Mouse (Mus musculus): ENCODE data around the gene Lingo2. TPM values are rescaled to one million over a fixed set of nuclear protein-coding genes. Genes with fewer than 3 reads are reported as not detected.

The Lingo2 gene
- polyA plus RNA-seq, 1 experiment from 2014 or later, result 44.5 TPM

DNA sequence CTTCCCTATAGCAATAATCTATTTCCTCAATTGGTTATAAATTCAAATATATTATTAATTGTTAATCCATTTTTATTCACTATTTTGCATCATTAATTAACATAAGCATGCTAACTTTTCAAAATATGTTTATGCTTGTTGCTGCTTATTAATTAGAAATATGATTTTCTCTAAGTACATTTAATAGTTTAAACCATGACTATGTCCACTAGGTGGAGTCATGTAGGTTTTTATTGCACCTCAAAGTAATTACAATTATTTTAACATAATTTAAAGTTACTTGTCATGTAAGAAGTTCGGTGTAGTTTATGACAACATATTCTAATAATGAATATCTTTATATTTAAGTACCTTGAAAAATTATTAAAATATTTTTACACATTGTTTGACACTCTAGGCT, 461.3 kb downstream of the Lingo2 start:
- no peak for ATAC-seq (ENCODE audit: low read depth)
- WGBS, result 79% methylated on average over 1 of the region's 1 CpGs
- H3K4me1 ChIP-seq (replicated peaks), result no peaks in the 10 kb centered on the region
- H3K9me3 ChIP-seq, result no peaks in the 10 kb centered on the region
- no peak overlapping the region for H3K4me3 ChIP-seq
- no peaks in the 10 kb centered on the region for H3K36me3 ChIP-seq
- no peak overlapping the region for H3K27ac ChIP-seq (replicated peaks)
- no peaks in the 10 kb centered on the region for H3K27me3 ChIP-seq
- H3K4me2 ChIP-seq, result no peak overlapping the region
- H3K9ac ChIP-seq, result no peak overlapping the region

DNA sequence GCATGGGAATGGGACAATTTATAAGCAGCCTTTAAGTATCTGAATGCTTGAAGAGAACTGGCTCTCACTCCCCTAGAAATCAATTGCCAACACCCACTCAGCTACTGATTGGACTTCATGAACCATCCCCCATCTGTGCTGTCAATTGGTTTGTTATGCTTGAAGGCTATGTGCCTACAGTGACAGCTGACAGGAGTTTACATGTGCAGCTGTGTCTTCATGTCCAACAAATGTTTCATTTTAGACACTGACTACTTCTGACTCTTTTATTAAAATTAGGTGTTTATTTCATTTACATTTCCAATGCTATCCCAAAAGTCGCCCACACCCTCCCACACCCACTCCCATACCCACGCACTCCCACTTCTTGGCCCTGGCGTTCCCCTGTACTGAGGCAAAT, 516.3 kb downstream of the Lingo2 start:
- WGBS, result 93% methylated on average over 3 of the region's 3 CpGs
- no peak overlapping the region for H3K9ac ChIP-seq
- no peaks in the 10 kb centered on the region for H3K36me3 ChIP-seq
- H3K4me2 ChIP-seq, result no peak overlapping the region
- ATAC-seq (ENCODE audit: low read depth), result no peak
- no peaks in the 10 kb centered on the region for H3K27me3 ChIP-seq
- no peak overlapping the region for H3K27ac ChIP-seq (replicated peaks)
- H3K4me3 ChIP-seq, result no peak overlapping the region
- no peaks in the 10 kb centered on the region for H3K9me3 ChIP-seq
- H3K4me1 ChIP-seq (replicated peaks), result no peaks in the 10 kb centered on the region

DNA sequence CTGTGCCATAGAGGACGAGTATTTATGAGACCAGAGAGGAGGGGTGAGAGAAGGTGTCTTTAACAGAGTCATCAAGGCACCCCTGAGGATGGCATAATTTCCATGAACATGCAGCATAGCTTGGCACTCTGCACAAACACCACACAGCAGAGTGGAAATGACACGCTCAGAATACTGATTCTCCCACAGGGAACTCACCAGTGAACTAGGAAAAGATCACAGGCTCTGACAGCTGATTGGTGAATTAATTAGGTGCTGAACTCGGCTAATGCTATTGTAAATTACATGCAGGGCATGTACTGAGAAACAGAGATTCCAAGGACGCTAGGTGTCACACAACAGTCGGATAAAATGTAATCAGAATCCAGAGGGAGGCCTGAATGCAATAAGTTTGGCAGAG, 525.4 kb downstream of the Lingo2 start:
- H3K27ac ChIP-seq (replicated peaks), result no peak overlapping the region
- no peaks in the 10 kb centered on the region for H3K36me3 ChIP-seq
- no peaks in the 10 kb centered on the region for H3K27me3 ChIP-seq
- no peak overlapping the region for H3K9ac ChIP-seq
- no peaks in the 10 kb centered on the region for H3K9me3 ChIP-seq
- 32% methylated on average over 5 of the region's 5 CpGs for WGBS
- H3K4me2 ChIP-seq, result no peak overlapping the region
- ATAC-seq (ENCODE audit: low read depth), result peak; percentile 83; the same call in 1 of the 2 replicates
- no peaks in the 10 kb centered on the region; the same call in 1 of the 2 replicates for H3K4me1 ChIP-seq (replicated peaks)
- H3K4me3 ChIP-seq, result no peak overlapping the region

DNA sequence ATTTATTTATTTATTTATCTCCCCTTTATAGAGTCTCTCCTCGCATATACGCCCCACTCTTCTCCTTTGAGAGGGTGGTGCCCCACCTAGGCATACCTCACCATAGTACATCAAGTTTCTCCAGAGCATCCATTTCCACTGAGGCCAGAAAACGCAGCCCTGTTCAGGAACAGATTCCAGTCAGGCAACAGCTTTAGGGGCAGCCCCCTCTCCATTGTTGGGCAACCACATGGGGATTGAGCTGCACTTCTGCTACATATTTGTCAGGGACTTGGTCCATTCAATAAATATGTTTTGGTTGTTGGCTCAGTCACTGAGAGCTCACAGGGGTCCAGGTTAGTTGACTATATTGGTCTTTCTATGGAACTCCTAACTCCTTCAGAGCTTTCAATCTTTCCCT, 544.2 kb downstream of the Lingo2 start:
- Histone ChIP-seq H3K36me3 (no peaks in the 10 kb centered on the region), H3K27me3 (no peaks in the 10 kb centered on the region), H3K9ac (no peak overlapping the region), H3K9me3 (no peaks in the 10 kb centered on the region), H3K27ac (replicated peaks) (no peak overlapping the region), H3K4me2 (no peak overlapping the region), H3K4me1 (replicated peaks) (no peaks in the 10 kb centered on the region), H3K4me3 (no peak overlapping the region)
- WGBS, result 90% methylated on average over 3 of the region's 3 CpGs
- ATAC-seq (ENCODE audit: low read depth), result no peak

DNA sequence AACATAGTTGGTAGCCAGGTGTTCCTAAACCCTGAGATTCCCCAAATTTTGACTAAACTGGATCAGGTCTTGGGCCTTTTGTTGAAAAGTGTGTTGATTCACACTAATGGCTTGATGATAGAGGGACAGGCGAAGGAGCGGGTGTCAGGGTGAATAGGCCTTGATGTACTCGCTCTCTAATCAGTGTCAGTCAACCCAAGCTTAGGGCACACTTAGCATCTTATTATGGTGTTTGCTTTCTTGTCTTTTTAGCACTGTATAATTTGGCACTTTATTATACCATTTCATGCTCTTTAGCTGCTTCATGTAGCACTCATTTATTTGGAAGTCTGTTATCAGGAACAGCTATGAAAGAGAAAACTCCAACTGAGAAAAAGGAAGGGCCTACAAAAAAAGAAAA, 582.6 kb downstream of the Lingo2 start:
- Histone ChIP-seq H3K27me3 (no peaks in the 10 kb centered on the region), H3K4me2 (no peak overlapping the region), H3K27ac (replicated peaks) (no peak overlapping the region), H3K9me3 (no peaks in the 10 kb centered on the region), H3K36me3 (no peaks in the 10 kb centered on the region), H3K4me1 (replicated peaks) (no peaks in the 10 kb centered on the region), H3K9ac (no peak overlapping the region), H3K4me3 (no peak overlapping the region)
- WGBS, result 84% methylated on average over 3 of the region's 3 CpGs
- ATAC-seq (ENCODE audit: low read depth), result no peak

DNA sequence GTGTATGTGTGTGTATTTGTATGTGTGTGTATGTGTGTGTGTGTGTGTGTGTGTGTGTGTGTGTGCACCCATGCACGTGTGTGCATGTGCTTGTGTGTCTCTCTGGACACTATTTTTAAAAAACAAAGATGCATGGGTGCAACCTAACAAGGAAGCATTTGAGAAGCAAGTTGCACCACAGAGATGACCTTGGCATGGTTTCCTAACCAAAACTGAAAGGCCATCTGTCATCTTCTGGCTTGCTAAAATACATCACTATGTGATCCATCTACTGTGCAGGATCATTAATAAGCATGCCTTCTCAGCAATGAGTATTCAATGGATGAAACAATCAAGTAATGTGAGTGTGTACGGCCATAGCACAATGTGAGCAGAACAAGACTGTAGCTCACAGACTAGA, 597.1 kb downstream of the Lingo2 start:
- Histone ChIP-seq H3K27ac (replicated peaks) (no peak overlapping the region), H3K9me3 (no peaks in the 10 kb centered on the region), H3K4me1 (replicated peaks) (no peaks in the 10 kb centered on the region), H3K27me3 (no peaks in the 10 kb centered on the region), H3K36me3 (no peaks in the 10 kb centered on the region), H3K4me3 (no peak overlapping the region), H3K9ac (no peak overlapping the region), H3K4me2 (no peak overlapping the region)
- ATAC-seq (ENCODE audit: low read depth), result no peak
- WGBS, result 82% methylated on average over 2 of the region's 2 CpGs

DNA sequence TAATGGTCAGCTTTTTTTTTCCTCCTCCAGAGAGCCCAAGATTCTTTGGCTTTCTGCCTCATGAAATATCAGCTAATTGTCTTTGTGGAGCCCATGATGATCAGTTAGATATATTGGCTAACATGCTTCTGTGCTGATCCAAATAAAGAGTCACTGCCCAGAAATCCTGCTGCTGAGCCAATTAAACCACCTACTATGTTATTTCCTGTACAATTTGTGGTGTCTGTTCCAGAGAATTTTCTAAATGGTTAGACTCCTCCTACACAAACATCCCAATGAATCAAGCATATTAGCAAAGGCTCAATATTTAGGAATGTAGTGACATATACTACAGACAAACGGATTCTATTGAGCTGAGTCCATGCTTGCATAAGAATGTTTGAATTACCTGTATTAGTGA, 619.8 kb downstream of the Lingo2 start:
- Histone ChIP-seq H3K36me3 (no peaks in the 10 kb centered on the region), H3K4me3 (no peak overlapping the region), H3K4me1 (replicated peaks) (no peaks in the 10 kb centered on the region), H3K9me3 (no peaks in the 10 kb centered on the region), H3K4me2 (no peak overlapping the region), H3K9ac (no peak overlapping the region), H3K27ac (replicated peaks) (no peak overlapping the region), H3K27me3 (no peaks in the 10 kb centered on the region)
- no peak for ATAC-seq (ENCODE audit: low read depth)
- 90% methylated on average over 1 of the region's 1 CpGs for WGBS

DNA sequence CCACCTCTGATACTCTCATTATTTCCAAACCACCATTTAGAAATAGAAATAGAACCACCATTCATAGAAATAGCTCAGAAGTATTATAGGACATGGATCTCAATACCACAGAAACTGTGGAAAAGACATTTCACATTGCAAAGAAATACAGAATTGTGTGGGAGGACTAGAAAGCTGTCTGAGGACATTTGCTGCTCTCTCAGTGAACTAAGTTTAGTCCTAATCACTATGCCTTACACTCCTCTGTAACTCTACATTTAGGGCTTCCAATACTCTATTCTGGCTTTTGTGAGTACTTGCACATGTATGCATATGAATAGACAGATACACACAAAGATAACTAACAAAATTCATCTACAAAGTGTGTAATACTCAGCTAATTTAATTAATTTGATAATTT, 625.9 kb downstream of the Lingo2 start:
- H3K27me3 ChIP-seq, result no peaks in the 10 kb centered on the region
- H3K9ac ChIP-seq, result no peak overlapping the region
- H3K4me1 ChIP-seq (replicated peaks), result no peaks in the 10 kb centered on the region
- no peak overlapping the region for H3K27ac ChIP-seq (replicated peaks)
- no peaks in the 10 kb centered on the region for H3K36me3 ChIP-seq
- no peaks in the 10 kb centered on the region for H3K9me3 ChIP-seq
- H3K4me3 ChIP-seq, result no peak overlapping the region
- H3K4me2 ChIP-seq, result no peak overlapping the region
- ATAC-seq (ENCODE audit: low read depth), result no peak

DNA sequence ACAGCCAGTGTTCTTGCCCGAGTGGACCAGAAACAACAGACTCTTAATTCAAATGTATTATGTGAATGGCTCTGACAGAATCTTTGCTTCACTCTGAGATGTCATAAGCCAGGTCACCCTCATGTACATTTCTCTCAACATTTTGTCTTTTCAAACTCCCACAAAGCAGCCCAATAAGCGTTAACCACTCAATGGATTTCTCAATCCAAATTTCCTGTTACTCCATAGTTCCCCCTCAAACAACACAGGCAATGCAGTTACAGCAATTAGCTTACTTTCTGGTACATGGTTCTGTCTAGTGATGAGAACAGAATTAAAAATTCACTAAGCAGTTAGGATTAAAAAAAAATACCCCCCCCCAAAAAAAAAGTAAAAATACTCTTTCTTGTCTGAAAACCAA, 638.5 kb downstream of the Lingo2 start:
- H3K36me3 ChIP-seq, result no peaks in the 10 kb centered on the region
- no peaks in the 10 kb centered on the region for H3K4me1 ChIP-seq (replicated peaks)
- no peak overlapping the region for H3K9ac ChIP-seq
- WGBS, result 74% methylated on average over 2 of the region's 2 CpGs
- ATAC-seq (ENCODE audit: low read depth), result no peak
- H3K4me2 ChIP-seq, result no peak overlapping the region
- H3K4me3 ChIP-seq, result no peak overlapping the region
- no peak overlapping the region for H3K27ac ChIP-seq (replicated peaks)
- no peaks in the 10 kb centered on the region for H3K9me3 ChIP-seq
- no peaks in the 10 kb centered on the region for H3K27me3 ChIP-seq

DNA sequence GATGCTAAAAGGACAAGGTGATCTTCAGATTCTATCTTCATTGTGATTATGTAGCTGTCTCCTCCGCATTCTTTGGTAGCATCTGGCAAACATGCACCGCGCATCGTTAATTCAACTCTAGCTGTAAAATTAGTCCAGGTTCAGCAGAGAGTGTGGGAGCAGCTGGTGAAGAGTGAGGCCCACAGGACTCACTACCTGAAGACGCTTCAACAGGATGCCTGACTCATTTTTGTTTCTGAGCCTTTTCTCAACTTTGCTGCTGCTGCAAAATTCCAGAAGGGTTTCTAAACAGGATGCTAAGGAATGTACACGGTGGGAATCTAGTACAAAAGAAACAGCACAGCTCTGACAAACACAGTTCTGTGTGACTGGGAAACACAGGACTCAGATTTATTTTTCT, 640.1 kb downstream of the Lingo2 start:
- Histone ChIP-seq H3K9me3 (no peaks in the 10 kb centered on the region), H3K27ac (replicated peaks) (no peak overlapping the region), H3K4me1 (replicated peaks) (no peaks in the 10 kb centered on the region), H3K4me3 (no peak overlapping the region), H3K9ac (no peak overlapping the region), H3K36me3 (no peaks in the 10 kb centered on the region), H3K4me2 (no peak overlapping the region), H3K27me3 (no peaks in the 10 kb centered on the region)
- 75% methylated on average over 6 of the region's 6 CpGs for WGBS
- ATAC-seq (ENCODE audit: low read depth), result no peak

DNA sequence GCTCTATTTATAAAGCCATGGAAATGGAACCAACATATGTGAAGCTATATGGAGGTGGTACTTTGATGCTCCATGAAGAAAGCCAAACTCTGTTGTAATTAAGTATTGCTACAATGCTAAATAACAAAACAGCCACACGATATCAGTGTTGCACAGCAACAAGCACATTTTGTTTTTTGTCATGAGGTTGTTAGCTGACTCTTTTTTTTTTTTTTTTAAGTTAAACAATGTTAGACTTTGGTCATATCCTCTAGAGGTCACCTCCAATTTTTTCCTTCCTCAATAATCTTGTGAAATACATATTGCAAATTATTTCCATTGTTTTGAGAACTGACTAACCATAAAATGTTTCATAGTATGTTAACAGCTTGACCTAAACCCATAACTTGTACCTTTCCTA, 646.3 kb downstream of the Lingo2 start:
- Histone ChIP-seq H3K4me1 (replicated peaks) (no peaks in the 10 kb centered on the region), H3K9ac (no peak overlapping the region), H3K27ac (replicated peaks) (no peak overlapping the region), H3K27me3 (no peaks in the 10 kb centered on the region), H3K4me3 (no peak overlapping the region), H3K4me2 (no peak overlapping the region), H3K36me3 (no peaks in the 10 kb centered on the region), H3K9me3 (no peaks in the 10 kb centered on the region)
- 90% methylated on average over 1 of the region's 1 CpGs for WGBS
- no peak for ATAC-seq (ENCODE audit: low read depth)

DNA sequence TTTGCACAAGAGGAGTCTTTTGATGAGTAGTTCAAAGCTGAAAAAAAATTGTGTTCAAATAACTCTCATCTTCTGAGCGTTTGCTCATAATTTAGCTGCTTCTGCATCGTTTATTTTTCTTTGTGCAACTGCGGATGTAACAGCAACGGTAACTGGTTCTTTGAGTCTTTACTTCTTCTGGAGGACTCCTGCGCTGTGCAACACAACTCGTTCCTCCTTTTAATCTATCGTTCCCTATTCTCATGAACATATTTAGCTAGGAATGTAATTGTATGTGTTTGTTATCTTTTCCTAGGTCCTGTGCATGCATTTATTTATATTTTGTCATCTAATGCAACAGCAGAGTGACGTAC, 661.9 kb downstream of the Lingo2 start:
- WGBS, result 65% methylated on average over 8 of the region's 8 CpGs
- Histone ChIP-seq H3K9me3 (no peaks in the 10 kb centered on the region), H3K27ac (replicated peaks) (no peak overlapping the region; the same call in 1 of the 2 replicates), H3K36me3 (no peaks in the 10 kb centered on the region), H3K4me3 (peak overlapping the region; percentile 28), H3K9ac (0 out of 2 replicates have a peak overlapping the region, but pooled peaks have one; percentile 48), H3K27me3 (no peaks in the 10 kb centered on the region), H3K4me2 (peak overlapping the region; percentile 58), H3K4me1 (replicated peaks) (peaks cover 17% of the 10 kb centered on the region)
- no peak for ATAC-seq (ENCODE audit: low read depth)

DNA sequence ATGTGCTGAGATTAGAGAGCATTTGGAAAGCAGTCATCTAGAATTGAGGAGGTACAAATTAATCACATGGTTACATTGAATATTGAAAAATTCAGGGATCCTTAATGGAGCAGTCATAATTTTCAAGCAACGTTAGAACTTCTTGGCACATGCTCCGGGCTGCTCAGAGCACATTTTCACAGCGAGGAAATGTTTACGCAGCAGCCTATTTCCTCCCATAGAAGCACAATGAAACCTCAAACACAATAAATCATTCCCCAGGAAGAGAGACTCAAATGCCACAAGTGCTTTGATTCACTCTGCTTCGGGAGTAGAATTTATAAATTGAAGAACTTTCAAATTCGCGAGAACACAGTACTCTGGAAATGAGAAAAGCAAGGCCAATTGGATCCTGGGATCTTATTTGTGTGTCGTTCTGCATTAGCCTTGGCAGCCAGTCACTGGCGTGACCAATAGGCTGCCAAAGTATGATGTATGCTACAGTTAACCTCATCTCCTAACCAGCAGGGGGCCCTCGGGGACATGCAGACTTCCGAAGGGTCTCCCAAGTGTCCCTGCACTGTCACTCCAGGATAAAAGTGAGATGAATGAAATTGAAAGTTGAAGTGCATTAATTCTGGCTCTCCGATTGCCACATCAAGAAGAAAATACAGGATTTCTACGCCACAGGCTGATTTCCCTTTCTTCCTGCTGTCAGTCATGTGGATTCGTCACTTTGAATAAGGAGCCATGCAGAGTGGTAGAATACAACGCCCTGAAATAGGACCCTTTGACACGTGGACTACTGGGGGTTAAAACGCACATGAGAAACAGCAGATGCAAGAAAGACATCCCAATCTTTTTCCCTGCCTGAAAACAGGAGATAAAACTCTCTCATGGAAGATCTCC, 662.5 kb downstream of the Lingo2 start:
- no peaks in the 10 kb centered on the region for H3K9me3 ChIP-seq
- H3K9ac ChIP-seq, result peak overlapping the region; percentile 48
- no peaks in the 10 kb centered on the region for H3K36me3 ChIP-seq
- H3K4me1 ChIP-seq (replicated peaks), result peaks cover 17% of the 10 kb centered on the region
- 12% methylated on average over 17 of the region's 17 CpGs for WGBS
- peak overlapping the region; percentile 38; the same call in 1 of the 2 replicates for H3K27ac ChIP-seq (replicated peaks)
- ATAC-seq (ENCODE audit: low read depth), result peak; percentile 92
- H3K27me3 ChIP-seq, result no peaks in the 10 kb centered on the region
- H3K4me2 ChIP-seq, result peak overlapping the region; percentile 58
- peak overlapping the region; percentile 28 for H3K4me3 ChIP-seq

All from neural tube, embryonic 13.5 days (tissue).